Mouse (Mus musculus) lung, postnatal 0 days (tissue): ENCODE data around the gene Baz2b.

ENCODE experiments used
- CTCF ChIP-seq: IDR thresholded peaks from 2 replicates; pipeline ENCODE4 v1.5.1; 2016; ENCODE audit warnings: antibody characterized with exemption, mild to moderate bottlenecking
- EP300 ChIP-seq: IDR thresholded peaks from 2 replicates; pipeline ENCODE4 v1.6.1; 2016; ENCODE audit warnings: antibody characterized with exemption, mild to moderate bottlenecking, control low read depth

GRCm38 (mm10) chr2:60041485-60042274, 168.0 kb downstream of the Baz2b start:
- TF ChIP-seq EP300 (no peak), CTCF (no peak; the same call in 1 of the 2 replicates)
